Mouse (Mus musculus) 3134 (cell line): ENCODE results near the gene Ccsap.

ENCODE experiments used
- DNase-seq: peaks from one replicate; pipeline ENCODE4 v3.0.0-alpha.2; 2011; ENCODE audit warnings: low spot score; ENCODE audit not compliant: insufficient read length; ENCODE audit errors: extremely low read depth

Gene Ccsap

DNA sequence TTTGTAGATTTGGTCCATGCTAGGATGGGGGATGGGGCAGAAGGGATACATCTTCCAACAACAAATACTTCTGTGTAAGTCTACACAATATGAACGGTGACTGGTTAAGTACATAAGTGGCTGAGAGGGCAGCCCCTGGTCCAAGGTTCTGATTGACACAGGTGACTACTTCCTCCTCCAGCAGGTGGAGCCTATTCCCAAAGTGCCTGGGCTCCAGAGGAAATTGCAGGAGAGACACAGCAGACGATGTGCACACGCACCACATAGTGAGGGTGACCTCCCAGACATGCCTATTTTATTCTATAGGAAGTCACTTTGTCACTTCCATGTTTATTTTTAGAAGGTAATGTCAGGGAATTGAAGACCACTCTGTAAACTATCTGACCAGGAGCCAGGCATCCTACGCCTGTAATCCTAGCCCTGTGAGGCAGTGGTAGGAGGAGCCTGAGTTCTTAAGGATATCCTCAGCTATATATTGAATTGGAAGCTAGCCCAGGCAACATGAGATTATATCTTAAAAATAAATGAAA, 20.9 kb upstream of the Ccsap start:
- DNase-seq: no peak

DNA sequence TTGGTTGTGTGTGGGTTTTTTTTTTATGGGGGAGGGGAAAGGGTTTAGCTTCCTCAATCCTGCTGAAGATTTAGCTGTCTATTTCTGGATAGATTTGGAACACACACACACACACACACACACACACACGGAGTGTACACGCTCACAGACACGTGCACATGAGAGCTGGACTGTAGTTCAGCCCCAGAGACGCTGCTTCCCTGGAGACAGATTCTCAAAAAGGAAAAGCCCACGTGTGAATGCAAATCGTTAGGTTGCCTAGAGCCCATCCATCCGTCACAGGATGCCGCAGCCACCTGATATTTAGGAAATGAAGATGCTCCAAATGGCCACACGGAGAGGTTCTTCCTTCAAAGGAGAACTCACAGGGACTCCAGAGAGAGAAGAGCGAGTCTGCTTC, 20.3 kb upstream of the Ccsap start:
- DNase-seq: no peak

DNA sequence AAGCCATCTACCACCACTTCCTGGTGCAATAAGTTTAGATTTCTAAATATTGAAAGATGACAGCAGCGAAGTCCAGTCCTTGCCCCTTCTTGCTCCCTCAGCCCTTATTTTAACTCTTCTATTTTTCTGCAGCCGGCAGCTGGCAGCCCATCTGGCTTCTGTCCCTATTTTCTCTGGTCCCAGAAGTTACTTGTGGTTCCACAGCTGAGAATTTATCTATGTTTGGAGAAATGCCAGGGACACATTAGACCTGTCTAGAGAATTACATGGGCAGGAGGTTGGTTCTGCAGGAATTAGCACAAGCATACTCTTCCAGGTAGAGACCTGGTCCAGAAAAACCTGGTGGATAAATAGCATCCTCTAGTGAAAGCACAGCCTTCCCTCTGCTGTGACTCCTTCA, 17.9 kb upstream of the Ccsap start:
- DNase-seq: no peak

DNA sequence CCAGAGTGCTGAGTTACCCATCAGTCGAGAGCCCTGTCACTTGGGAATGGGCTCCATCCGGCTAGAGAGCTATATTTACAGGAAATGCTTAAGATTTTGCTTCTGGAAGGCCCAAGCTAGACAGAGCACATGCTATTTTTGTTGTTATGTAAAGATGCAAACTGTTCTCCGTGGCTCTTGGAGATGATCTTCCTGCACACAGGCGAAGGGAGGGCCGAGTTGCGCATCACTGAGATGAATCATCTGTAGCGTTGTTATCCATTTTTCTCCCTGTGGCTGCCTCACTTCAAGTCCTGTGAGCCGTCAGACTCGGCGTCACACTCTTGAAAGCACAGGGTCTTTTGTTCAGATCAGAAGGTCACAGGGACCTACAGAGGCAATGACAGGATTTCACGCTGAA, 14.3 kb upstream of the Ccsap start:
- DNase-seq: no peak

DNA sequence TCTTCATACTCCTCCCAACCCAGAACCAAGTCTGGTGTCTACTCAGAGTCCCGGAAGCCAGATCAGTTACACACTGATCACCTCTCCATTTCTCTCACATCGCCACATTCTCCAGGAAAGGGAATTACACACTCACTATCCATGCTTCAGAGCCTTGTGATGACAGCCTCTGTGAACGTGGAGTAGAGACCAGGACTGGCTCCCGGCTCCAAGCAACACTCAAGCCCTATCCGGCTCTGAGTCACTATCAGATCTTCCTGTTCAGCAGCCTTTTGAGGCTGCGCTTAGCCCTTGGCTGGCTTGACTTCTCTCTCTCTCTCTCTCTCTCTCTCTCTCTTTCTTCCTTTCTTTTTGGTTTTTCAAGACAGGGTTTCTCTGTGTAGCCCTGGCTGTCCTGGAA, 13.4 kb upstream of the Ccsap start:
- no peak for DNase-seq

DNA sequence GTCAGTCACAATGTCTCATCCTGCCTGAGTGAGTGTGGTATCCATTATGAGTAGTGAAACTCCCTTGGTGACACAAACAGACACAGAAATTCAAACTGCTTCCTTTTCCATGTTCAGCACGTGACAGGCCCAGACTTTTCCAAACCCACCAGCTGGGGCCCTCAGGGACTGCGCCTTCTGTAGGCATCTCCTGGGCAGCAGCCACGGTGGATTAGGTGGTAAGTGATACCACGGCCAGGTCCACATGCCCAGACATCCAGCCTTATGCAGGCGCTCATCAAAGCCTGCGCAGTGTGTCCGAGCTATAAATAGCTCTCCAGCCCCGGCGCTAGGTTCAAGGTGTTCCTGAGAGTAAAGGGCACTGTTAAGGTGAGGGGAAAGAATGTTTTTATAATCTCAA, 12.0 kb upstream of the Ccsap start:
- no peak for DNase-seq

DNA sequence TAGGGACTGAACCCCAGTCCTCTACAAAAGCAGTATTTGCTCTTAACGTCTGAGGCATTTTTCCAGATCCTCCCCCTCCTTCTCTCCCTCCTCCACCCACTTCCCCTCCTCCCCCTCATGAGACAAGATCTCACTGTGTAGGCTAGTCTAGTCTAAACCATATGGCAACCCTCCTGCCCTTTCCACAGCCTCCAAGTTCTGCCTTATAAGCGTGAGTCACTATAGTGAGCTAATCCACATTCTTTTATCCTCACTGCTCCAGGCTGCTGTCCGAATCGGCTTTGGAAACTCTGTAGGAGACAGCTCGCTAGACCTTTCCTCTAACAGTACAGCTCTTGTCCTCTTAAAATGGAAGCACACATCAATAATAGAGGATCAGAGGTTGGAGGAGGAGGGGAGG, 7.0 kb upstream of the Ccsap start:
- DNase-seq: peak; percentile 57

DNA sequence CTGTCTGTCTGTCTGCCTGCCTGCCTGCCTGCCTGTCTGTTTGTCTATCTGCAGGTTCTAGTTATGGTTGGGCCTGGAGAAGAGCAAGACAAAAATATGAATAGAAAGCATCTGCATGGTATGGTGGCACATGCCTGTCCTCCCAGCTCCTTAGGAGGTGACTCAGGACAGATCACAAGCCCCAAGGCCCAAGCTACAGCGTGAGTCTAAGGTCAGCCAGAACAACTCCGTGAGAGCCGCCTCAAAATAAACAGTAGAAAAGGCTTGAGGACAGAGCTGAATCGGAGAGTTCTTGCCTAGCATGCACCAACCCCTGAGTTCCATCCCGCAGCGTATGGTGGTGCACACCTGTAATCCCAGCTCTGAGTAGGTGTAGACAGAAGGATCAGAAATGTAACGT, 5.8 kb upstream of the Ccsap start:
- DNase-seq: no peak

DNA sequence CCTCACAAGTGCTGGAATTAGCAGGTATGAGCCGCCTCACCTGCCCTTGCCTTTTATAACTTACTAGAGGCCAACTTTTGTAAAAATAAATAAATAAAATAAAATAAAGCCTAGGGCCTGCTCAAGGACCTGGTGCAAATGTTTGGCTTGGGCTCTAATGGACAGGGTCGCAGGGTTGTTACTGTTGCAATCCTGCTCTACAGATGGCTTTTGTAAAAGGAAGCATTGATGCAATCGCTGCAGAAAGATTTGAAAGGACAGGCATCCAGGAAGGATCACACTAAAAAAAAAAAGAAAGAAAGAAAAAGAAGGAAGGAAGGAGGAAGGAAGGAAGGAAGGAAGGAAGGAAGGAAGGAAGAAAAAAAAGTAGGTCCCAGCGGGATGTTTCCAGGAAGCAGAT, 377 bp upstream of the Ccsap start:
- DNase-seq: no peak

DNA sequence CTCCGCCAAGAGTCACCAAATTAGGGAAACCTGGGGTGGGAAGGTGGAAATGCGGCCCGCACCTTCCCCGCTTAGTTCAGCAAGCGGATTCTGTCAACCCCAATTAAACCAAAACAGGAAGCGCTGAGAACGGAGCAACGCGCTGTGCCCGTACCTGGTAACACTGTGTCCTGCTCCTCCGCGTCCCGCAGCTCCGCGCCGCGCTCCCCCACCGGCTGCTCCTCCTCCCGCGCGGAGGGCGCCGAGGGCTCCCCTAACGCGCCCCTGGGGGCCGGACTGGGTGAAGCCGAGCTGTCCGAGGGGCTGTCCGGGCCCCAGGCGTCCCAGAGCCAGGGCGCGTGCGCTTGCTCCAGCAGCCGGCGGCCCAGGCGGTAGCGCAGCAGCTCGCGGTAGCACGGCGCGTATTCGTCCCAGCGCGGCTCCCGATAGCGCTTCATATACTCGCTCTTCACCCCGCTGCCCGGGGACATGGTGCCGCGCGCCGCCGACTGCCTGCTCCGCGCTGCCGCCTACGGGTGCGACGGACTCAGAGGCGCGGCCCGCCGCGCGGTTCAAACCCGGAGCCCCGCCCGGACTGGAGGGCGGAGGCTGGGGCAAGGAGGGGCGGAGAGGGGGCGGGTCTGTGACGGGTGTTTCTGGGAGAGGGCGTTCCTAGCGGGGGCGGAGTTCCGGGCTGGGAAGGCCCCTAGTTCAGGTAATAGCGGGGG, 915 bp downstream of the Ccsap start:
- DNase-seq: peak; percentile 88

DNA sequence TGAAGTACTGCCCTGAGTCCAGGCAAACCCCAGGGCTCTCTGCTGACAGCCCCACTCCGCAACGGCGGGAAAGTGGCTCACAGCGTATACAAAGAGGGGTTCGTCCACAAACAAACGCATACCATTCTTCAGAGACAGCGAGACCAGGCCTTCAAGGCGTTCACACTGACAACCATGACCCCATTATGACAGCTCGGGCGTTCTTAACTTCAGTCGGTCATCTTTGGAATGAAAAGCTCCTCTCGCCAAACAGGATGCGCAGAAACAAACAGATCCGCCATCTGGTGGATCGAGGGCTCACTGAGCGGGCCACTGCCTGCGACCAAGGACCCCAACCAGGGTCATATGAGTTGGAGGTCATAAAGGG, 1.5 kb downstream of the Ccsap start:
- DNase-seq: no peak

DNA sequence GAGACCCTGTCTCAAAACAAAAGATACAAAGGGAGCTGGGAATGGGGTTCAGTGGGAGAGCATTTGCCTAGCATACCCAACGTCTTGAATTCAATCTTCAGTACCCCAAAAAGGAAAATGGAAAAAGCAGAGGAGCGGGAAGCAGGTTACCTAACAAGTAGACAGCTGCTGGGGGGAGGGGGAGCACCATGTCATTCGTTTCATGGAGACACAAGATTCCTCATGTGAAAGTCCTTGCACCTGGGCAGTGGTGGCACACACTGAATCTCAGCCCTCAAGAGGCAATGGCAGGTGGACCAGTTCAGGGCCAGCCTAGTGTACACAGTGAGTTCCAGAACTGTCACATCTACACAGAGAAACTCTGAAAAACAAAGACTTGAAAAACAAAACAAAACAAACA, 2.6 kb downstream of the Ccsap start:
- no peak for DNase-seq

DNA sequence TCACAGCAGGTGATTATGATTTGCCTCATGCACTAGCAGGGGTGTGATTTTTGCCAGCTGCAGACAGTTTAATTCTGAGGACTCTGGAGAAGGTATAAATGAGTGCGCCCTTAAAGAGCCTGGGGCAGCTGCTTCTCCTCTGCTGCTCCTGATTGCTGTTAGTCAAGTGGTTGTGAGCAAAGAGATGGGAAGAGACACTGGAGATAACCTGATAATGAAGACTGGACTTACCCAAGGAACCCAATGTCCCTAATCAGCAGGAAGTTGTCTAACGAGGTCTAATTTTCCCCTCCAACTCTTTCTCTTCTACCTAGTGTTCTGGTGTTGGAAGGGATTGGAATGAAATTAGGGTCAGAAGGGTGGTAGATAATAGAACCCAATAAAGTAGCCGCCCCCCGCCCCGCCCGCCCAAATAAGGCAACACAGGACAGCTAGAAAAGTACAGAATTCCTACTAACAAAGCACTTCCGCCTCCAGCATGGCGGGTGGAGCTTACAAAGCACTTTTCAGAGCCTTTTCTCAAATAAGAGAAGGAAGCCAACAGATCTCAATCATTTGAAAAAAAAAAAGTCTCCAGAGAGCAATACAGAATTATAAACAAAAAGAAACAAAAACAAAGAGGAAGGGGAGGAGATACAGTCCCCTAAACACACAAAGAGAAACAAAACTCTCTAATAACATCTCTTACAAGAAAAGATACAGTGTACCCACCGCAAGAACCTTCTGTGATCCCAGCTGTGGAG, 5.1 kb downstream of the Ccsap start:
- no peak for DNase-seq

DNA sequence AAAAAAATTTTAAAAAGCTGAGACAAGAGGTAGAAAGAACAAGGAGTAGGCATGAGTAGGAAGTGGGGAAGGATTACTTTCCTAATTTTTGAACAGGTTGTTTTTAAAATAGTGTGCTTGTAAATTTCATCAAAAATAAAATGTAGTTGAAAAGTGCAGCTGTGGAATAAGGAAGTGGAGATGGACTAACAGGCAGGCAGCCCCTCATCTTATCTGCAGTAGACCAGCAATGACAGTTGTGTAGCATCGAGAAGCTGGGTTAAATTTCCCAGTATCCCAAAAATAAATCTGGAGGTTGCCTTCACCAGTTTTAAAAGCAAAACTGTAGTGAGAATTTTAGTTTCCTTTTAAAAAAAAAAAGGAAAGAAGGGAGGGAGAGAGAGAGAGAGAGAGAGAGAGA, 5.8 kb downstream of the Ccsap start:
- no peak for DNase-seq

DNA sequence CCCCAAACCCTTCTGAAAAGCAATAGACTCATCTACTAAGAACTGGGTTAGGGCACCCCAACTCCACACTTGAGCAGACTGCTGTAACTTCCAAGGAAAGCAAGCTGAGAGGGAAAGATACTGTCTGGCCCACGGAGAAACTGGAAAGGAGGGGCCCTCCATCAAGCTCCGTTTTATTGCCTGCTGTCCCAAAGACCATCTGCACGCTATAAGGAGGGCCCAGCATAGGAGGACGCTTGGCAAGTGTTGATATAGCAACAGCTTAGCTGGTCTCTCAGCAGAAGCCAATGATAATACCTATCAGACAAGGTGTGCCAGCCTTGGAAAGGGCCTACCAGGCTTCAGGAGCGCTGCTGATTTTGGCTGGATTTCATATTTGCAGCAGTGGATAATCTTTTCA, 8.4 kb downstream of the Ccsap start:
- no peak for DNase-seq

DNA sequence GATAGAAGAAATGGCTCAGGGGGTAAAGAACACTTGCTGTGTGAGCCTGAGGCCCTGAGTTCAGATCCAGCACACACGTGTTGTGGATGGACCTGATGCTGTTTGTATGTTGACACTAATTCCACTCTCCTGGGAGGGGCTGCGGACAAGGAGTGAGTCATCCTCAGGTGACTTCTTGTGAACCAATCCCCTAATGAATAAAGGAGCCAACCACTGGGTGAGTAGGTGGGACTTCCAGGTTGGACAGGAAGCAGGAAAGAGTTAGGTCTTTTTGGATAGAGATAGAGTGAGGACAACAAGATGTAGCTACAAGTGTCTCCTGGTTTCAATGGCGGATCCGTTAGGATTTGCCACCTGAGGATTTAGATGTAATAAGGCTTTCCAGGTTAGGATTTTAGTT, 10.7 kb downstream of the Ccsap start:
- no peak for DNase-seq

DNA sequence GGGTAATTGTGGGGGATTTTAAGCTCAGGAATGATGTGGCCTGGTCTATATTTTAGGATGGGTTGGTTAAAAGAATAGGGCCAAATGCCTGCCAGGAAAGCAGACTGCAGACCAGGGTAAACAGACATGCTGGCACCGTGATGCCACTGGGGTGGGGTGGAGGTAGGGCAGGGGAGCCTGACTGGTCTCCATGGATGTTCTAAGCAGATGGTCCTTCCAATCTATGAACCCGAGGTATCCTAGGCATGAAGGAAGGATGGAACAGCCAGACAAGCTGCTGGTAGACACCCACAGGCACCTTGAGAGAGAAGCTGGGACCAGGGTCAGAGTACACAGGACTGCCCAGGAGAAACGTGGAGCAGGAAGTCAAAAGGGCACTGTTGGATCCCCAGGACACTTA, 12.5 kb downstream of the Ccsap start:
- no peak for DNase-seq

DNA sequence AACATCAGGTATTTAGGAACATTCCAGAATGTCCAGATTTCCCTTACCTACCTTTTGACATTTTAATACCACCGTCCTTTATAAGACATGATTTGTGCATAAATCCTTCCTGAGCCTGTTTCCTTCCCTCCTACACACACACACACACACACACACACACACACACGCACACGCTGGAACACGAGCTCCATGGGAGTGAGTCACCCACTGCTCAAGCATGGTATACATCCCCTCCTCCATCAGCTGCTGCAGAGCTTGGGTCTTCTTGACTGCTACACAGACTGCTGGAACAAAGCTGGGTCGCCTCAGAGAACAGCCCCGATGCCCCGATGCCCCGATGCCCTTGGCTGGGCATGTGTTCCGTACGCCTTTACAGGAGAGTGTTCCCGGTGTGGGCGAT, 13.5 kb downstream of the Ccsap start:
- no peak for DNase-seq

DNA sequence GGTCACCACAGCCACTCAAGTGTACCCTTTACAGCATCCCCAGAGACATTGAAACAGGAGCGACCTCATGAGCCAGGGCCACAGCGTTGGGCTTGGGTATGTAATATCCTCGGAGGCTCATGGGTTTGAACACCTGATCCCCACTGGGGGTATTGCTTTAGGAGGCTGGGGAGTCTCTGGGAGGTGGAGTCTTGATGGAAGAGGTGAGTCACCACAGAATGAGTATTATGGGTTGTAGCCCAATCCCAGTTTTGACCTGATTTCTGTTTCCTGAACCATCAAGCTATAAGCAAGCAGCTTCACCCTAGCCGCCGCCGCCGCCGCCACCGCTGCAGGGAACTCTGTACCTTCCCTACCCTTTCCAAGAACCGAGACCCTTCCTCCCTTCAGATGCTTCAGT, 14.0 kb downstream of the Ccsap start:
- DNase-seq: no peak

DNA sequence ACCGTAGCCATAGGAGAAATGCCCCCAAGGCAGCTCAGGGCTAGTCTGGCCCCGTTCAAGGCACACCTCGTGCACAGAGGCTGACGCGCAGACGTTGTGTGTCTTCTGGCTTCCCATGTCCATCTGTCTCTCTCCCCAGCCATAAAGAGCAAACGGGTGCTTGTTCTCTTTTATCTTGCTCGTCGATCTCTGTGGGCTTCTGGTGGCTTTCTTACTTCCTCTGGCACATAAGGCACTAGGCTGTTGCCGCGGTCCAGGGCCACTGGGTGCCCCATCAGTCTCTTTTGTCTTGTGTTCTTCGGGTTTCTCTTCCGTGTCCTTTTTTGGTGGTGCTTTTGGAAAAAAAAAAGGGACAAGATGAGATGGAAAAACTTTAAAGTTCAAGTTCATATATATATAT, 14.9 kb downstream of the Ccsap start:
- no peak for DNase-seq

DNA sequence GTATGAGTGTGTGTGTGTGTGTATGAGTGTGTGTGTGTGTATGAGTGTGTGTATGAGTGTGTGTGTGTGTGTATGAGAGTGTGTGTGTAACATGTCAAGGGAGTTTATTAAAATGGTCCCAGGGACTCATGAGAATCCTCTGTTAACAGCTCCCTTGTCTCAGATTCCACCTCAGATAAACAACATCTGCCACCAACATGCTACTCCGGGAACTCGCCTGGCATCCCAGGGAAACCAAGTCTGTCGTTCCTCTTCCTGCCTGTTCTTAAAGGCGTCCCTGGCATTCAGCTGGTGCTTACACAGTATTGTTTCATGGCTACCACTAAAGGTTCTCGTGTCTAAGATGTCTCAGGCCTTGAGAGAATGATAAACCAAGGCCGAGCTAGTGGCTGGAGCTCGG, 15.7 kb downstream of the Ccsap start:
- DNase-seq: no peak

DNA sequence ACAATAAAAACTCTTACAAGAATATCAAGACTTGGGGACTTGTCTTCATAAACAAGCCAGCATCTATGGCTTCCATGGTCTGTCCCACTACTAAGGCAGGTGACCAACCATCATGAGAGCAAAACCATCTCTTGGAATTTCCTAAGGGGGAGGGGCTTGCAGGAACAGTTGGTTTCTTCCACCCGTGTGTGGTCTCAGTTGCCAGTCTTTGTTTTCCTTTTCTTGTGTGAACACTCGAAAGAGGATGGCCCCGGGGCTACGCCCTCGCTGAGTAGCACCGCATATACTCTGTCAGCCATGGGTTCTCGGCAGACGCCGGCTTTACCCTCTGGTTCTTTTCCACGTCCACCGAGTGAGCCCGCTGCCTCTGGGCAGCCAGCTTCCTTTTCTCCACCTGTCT, 17.9 kb downstream of the Ccsap start:
- no peak for DNase-seq
